Mouse (Mus musculus): Measurements from ENCODE around the gene Brwd3. TPM values are rescaled to one million over a fixed set of nuclear protein-coding genes. Genes with fewer than 3 reads are reported as not detected.

Gene Brwd3
- polyA plus RNA-seq, 1 experiment from 2014 or later = 1.5 TPM

- 15% methylated on average over 13 of the region's 13 CpGs for WGBS
- Histone ChIP-seq H3K27me3 (ENCODE audit: control insufficient read depth, insufficient read depth, low read length) (no peaks in the 10 kb centered on the region), H3K36me3 (ENCODE audit: control insufficient read depth, insufficient read depth, low read length) (no peaks in the 10 kb centered on the region), H3K4me1 (replicated peaks; ENCODE audit: control insufficient read depth, insufficient read depth) (no peaks in the 10 kb centered on the region), H3K4me2 (replicated peaks; ENCODE audit: low read depth) (peak overlapping the region; percentile 52), H3K4me3 (ENCODE audit: low read depth, low read length) (peak overlapping the region; percentile 56), H3K9me3 (ENCODE audit: control insufficient read depth, low read length) (no peaks in the 10 kb centered on the region), H3K9ac (ENCODE audit: low read length) (peak overlapping the region; percentile 64), H3K27ac (replicated peaks) (peak overlapping the region; percentile 82)
- TF ChIP-seq CTCF (IDR thresholded peaks at IDR 0.05; ENCODE audit: low read depth) = no peak
- TF ChIP-seq EP300 (optimal IDR thresholded peaks at IDR 0.05) = no peak
- peak; percentile 73 for DNase-seq (ENCODE audit: low spot score)
- ATAC-seq (ENCODE audit: low FRiP score, low TSS enrichment) = peak; percentile 81
Measured at GRCm38 (mm10) chrX:108832674-108833189, 1.4 kb downstream of the Brwd3 start.

- no peaks in the 10 kb centered on the region for H3K36me3 ChIP-seq (ENCODE audit: control insufficient read depth, insufficient read depth, low read length)
- H3K9ac ChIP-seq (ENCODE audit: low read length) = no peak overlapping the region
- H3K27me3 ChIP-seq (ENCODE audit: control insufficient read depth, insufficient read depth, low read length) = no peaks in the 10 kb centered on the region
- no peak for TF ChIP-seq CTCF (IDR thresholded peaks at IDR 0.05; ENCODE audit: low read depth)
- TF ChIP-seq EP300 (optimal IDR thresholded peaks at IDR 0.05) = no peak
- no peaks in the 10 kb centered on the region for H3K9me3 ChIP-seq (ENCODE audit: control insufficient read depth, low read length)
- no peaks in the 10 kb centered on the region for H3K4me1 ChIP-seq (replicated peaks; ENCODE audit: control insufficient read depth, insufficient read depth)
- no peak overlapping the region for H3K4me2 ChIP-seq (replicated peaks; ENCODE audit: low read depth)
- DNase-seq (ENCODE audit: low spot score) = no peak
- no peak overlapping the region for H3K4me3 ChIP-seq (ENCODE audit: low read depth, low read length)
- ATAC-seq (ENCODE audit: low FRiP score, low TSS enrichment) = no peak
- H3K27ac ChIP-seq (replicated peaks) = no peak overlapping the region
Measured at GRCm38 (mm10) chrX:108831231-108831630, 2.9 kb downstream of the Brwd3 start.

- 58% methylated on average over 2 of the region's 2 CpGs for WGBS
- no peak for ATAC-seq (ENCODE audit: low FRiP score, low TSS enrichment)
- no peak for DNase-seq (ENCODE audit: low spot score)
- no peaks in the 10 kb centered on the region for H3K36me3 ChIP-seq (ENCODE audit: control insufficient read depth, insufficient read depth, low read length)
- H3K4me3 ChIP-seq (ENCODE audit: low read depth, low read length) = no peak overlapping the region
- H3K4me2 ChIP-seq (replicated peaks; ENCODE audit: low read depth) = no peak overlapping the region
- no peaks in the 10 kb centered on the region for H3K27me3 ChIP-seq (ENCODE audit: control insufficient read depth, insufficient read depth, low read length)
- TF ChIP-seq EP300 (optimal IDR thresholded peaks at IDR 0.05) (no peak), CTCF (IDR thresholded peaks at IDR 0.05; ENCODE audit: low read depth) (no peak)
- H3K4me1 ChIP-seq (replicated peaks; ENCODE audit: control insufficient read depth, insufficient read depth) = no peaks in the 10 kb centered on the region
- no peak overlapping the region for H3K9ac ChIP-seq (ENCODE audit: low read length)
- no peak overlapping the region for H3K27ac ChIP-seq (replicated peaks)
- no peaks in the 10 kb centered on the region for H3K9me3 ChIP-seq (ENCODE audit: control insufficient read depth, low read length)
Measured at GRCm38 (mm10) chrX:108828111-108828510, 6.1 kb downstream of the Brwd3 start.

- Histone ChIP-seq H3K27me3 (ENCODE audit: control insufficient read depth, insufficient read depth, low read length) (no peaks in the 10 kb centered on the region), H3K4me1 (replicated peaks; ENCODE audit: control insufficient read depth, insufficient read depth) (no peaks in the 10 kb centered on the region), H3K27ac (replicated peaks) (no peak overlapping the region), H3K4me3 (ENCODE audit: low read depth, low read length) (no peak overlapping the region), H3K36me3 (ENCODE audit: control insufficient read depth, insufficient read depth, low read length) (no peaks in the 10 kb centered on the region), H3K9ac (ENCODE audit: low read length) (no peak overlapping the region), H3K4me2 (replicated peaks; ENCODE audit: low read depth) (no peak overlapping the region), H3K9me3 (ENCODE audit: control insufficient read depth, low read length) (no peaks in the 10 kb centered on the region)
- TF ChIP-seq CTCF (IDR thresholded peaks at IDR 0.05; ENCODE audit: low read depth) (no peak), EP300 (optimal IDR thresholded peaks at IDR 0.05) (no peak)
- WGBS = 52% methylated on average over 3 of the region's 3 CpGs
- no peak for DNase-seq (ENCODE audit: low spot score)
- ATAC-seq (ENCODE audit: low FRiP score, low TSS enrichment) = no peak
Measured at GRCm38 (mm10) chrX:108797268-108797667, 36.9 kb downstream of the Brwd3 start.

GRCm38 (mm10) chrX:108783724-108784123 is 50.4 kb downstream of the Brwd3 start:
- Histone ChIP-seq H3K9me3 (ENCODE audit: control insufficient read depth, low read length) (no peaks in the 10 kb centered on the region), H3K27ac (replicated peaks) (no peak overlapping the region), H3K9ac (ENCODE audit: low read length) (no peak overlapping the region), H3K36me3 (ENCODE audit: control insufficient read depth, insufficient read depth, low read length) (no peaks in the 10 kb centered on the region), H3K27me3 (ENCODE audit: control insufficient read depth, insufficient read depth, low read length) (no peaks in the 10 kb centered on the region), H3K4me2 (replicated peaks; ENCODE audit: low read depth) (no peak overlapping the region), H3K4me1 (replicated peaks; ENCODE audit: control insufficient read depth, insufficient read depth) (no peaks in the 10 kb centered on the region), H3K4me3 (ENCODE audit: low read depth, low read length) (no peak overlapping the region)
- TF ChIP-seq EP300 (optimal IDR thresholded peaks at IDR 0.05) = no peak
- TF ChIP-seq CTCF (IDR thresholded peaks at IDR 0.05; ENCODE audit: low read depth) = no peak
- ATAC-seq (ENCODE audit: low FRiP score, low TSS enrichment) (no peak), DNase-seq (ENCODE audit: low spot score) (no peak)
- 91% methylated on average over 4 of the region's 4 CpGs for WGBS

GRCm38 (mm10) chrX:108731755-108732154 is 102.4 kb downstream of the Brwd3 start:
- Histone ChIP-seq H3K27me3 (ENCODE audit: control insufficient read depth, insufficient read depth, low read length) (no peaks in the 10 kb centered on the region), H3K9me3 (ENCODE audit: control insufficient read depth, low read length) (no peaks in the 10 kb centered on the region), H3K4me2 (replicated peaks; ENCODE audit: low read depth) (no peak overlapping the region), H3K4me3 (ENCODE audit: low read depth, low read length) (no peak overlapping the region), H3K27ac (replicated peaks) (no peak overlapping the region), H3K9ac (ENCODE audit: low read length) (no peak overlapping the region), H3K4me1 (replicated peaks; ENCODE audit: control insufficient read depth, insufficient read depth) (no peaks in the 10 kb centered on the region), H3K36me3 (ENCODE audit: control insufficient read depth, insufficient read depth, low read length) (no peaks in the 10 kb centered on the region)
- ATAC-seq (ENCODE audit: low FRiP score, low TSS enrichment) = no peak
- DNase-seq (ENCODE audit: low spot score) = no peak
- TF ChIP-seq CTCF (IDR thresholded peaks at IDR 0.05; ENCODE audit: low read depth) = no peak
- no peak for TF ChIP-seq EP300 (optimal IDR thresholded peaks at IDR 0.05)

All from stomach, postnatal 0 days (tissue).